Mouse (Mus musculus): Measurements from ENCODE around the gene Cby1. TPM values are rescaled to one million over a fixed set of nuclear protein-coding genes. Genes with fewer than 3 reads are reported as not detected.
A peak's percentile ranks its signal among the peaks of the same experiment; 100 is the strongest.
"Not testable (repeated sequence)": the region's sequence is repeated elsewhere in the genome, so short reads cannot be mapped to it uniquely, and the experiment has no call there.

Cby1 gene
- total RNA-seq, 1 experiment from 2014 or later: 22.0 TPM

DNA sequence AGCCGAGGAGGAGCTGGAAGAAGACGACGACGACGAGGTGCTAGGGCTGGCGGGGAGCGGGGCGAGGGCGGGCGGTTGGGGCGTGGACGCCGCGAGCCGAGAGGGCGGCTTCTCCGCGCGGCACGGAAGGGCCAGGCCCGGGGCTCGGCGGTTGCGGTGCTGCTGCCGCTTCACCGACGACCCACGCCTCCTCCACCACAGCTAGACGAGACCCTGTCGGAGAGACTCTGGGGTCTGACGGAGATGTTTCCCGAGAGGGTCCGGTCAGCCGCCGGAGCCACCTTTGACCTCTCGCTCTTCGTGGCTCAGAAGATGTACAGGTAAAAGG, 11.9 kb downstream of the Cby1 start:
- no peak for ATAC-seq (ENCODE audit: extremely low read depth, insufficient number of reproducible peaks, low FRiP score, poor library complexity, severe bottlenecking)

DNA sequence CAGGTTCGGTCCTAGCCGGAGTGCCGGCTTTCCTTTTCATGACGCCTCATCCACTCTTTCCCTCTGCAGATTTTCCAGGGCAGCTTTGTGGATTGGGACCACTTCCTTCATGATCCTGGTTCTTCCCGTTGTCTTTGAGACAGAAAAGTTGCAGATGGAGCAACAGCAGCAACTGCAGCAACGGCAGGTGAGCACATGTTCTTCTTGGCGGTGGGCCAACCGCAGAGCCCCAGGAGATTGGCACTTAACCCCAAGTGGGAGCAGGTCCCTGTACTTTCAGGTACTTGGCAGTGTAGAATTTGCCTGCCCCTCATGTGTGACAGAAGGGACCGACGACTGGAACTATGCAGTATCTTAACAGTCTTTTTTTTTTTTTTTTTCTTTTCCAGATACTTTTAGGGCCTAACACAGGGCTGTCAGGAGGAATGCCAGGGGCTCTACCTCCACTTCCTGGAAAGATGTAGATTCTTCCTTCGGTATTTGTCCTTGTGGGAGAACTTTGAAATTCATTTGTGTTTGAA, 12.9 kb downstream of the Cby1 start:
- not testable (repeated sequence) for ATAC-seq (ENCODE audit: extremely low read depth, insufficient number of reproducible peaks, low FRiP score, poor library complexity, severe bottlenecking)

DNA sequence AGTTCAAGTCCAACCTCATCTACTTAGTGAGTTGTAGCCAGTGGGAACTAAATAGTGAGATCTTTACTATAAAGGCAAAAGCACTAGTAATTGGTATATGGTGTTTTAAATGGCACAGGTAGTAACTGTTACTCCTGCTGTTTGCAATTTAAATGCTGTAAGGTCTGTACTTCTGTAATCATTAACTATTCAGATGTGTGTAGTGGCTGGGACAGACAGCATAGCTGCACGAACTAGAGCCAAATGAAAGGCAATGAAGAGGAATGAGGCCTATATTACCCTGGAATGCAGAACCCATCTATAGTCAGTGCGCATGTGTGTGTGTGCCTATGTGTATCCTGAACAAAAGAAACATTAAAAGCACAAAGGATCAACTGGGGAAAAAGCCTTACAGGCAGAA, 18.9 kb downstream of the Cby1 start:
- no peak for ATAC-seq (ENCODE audit: extremely low read depth, insufficient number of reproducible peaks, low FRiP score, poor library complexity, severe bottlenecking)

DNA sequence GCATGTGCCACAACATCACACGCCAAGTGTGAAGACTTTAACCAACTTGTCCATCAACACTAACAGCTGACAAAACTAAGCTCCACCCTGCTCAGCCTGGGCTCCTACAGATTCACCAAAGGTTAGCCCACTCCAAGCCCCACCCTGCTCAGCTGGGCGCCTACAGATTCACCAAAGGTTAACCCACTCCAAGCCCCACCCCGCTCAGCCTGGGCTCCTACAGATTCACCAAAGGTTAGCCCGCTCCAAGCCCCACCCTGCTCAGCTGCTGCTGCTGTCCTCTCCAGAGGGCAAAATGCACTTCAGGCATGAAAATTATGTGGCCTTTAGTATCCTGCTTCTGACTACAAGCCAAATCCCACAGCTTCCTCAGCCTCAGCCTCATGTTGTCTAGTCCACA, 23.0 kb downstream of the Cby1 start:
- no peak for ATAC-seq (ENCODE audit: extremely low read depth, insufficient number of reproducible peaks, low FRiP score, poor library complexity, severe bottlenecking)

DNA sequence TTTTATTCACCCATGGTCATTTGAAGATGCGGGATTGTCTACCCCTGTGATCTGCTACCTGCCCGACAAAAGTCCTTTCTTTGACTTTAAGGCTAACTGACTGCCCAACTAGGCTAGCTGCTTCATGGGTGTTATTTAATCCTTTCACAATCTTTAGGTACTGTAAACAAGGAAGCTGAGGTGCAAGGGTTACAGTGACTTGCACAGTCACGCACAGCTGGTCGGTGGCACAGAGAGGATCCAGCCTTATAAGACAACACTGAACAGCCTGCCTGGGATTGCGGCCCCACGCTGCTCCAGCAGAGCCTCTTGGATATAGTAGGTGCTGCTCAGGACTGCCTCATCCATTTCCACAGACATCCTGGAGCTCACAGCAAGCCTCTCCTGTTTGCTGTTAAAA, 24.1 kb downstream of the Cby1 start:
- ATAC-seq (ENCODE audit: extremely low read depth, insufficient number of reproducible peaks, low FRiP score, poor library complexity, severe bottlenecking): peak; percentile 36; the same call in 1 of the 2 replicates

DNA sequence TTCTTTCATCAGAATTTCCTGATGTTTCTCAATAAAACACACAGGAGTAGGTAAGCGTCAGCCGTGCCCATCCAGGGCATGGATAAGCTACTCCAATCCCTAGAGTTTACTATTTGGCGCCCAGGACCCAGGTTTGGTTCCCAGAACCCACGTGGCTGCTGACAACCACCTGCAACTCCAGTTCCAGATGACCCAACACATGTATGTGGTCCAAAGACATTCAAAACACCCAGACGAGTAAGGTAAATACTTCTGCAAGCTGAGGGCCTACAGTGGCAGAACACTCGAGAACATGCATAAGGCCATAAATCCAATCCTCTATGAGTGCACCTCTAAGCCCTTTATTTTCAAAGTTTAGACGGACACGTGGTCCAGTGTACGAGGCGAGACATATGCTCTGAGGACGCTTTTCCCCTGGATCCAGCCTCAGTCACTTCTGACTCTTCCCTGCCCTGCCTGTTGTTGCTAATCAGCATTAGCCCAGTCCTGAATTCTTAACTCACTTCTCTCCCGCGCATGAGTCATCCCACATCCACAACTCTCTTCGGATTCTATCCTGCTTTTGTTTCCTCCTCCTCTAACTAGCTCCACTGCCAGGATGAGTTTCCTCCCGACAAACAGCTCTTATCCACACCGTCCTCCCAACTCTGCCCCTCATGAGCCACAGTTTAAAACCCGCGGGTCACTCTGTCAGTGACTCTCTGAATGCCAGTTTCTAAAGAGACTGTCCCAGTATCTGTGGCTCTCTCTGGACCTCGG, 24.9 kb downstream of the Cby1 start:
- ATAC-seq (ENCODE audit: extremely low read depth, insufficient number of reproducible peaks, low FRiP score, poor library complexity, severe bottlenecking): no peak

DNA sequence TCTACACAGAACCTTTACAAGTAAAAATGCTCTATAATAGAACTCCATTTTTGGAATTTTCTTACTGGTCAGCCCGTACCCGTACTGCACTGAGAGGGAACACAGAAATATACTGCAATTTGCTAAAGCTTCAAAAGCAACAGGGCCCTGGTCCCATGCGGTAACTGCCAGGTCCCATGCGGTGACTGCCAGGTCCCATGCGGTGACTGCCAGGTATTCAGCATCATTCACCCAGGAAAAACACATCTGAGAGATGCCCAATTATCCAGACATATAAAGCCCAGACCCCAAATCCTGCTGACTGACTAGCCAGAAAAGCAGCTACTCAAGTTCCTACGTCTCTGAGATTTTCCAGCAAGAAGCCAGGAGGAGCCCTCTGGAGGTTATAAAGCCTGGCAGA, 25.6 kb downstream of the Cby1 start:
- no peak for ATAC-seq (ENCODE audit: extremely low read depth, insufficient number of reproducible peaks, low FRiP score, poor library complexity, severe bottlenecking)

DNA sequence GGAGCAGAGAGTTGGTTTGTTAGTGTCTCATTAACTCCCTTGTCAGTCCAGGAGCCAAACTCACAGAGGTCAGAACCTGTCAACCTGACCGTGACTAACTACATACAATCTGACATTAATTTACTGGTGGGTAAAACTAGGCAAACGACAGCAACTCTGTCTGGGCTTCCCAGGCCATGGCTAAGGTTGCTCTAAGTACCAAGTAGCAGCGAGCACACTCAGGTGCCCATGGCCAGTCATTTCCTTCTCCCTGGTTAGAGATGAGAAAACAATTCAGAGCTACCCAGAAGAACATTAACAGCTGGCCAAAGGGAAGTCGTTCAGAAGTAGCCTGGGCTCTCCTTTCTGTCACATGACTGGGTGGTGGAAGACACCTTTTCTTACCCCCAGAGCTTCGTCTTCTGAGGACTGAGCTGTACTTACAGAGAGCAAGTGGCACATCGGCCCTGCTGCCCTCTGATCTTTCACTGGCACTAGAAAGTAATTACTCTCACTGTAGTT, 26.2 kb downstream of the Cby1 start:
- no peak for ATAC-seq (ENCODE audit: extremely low read depth, insufficient number of reproducible peaks, low FRiP score, poor library complexity, severe bottlenecking)

DNA sequence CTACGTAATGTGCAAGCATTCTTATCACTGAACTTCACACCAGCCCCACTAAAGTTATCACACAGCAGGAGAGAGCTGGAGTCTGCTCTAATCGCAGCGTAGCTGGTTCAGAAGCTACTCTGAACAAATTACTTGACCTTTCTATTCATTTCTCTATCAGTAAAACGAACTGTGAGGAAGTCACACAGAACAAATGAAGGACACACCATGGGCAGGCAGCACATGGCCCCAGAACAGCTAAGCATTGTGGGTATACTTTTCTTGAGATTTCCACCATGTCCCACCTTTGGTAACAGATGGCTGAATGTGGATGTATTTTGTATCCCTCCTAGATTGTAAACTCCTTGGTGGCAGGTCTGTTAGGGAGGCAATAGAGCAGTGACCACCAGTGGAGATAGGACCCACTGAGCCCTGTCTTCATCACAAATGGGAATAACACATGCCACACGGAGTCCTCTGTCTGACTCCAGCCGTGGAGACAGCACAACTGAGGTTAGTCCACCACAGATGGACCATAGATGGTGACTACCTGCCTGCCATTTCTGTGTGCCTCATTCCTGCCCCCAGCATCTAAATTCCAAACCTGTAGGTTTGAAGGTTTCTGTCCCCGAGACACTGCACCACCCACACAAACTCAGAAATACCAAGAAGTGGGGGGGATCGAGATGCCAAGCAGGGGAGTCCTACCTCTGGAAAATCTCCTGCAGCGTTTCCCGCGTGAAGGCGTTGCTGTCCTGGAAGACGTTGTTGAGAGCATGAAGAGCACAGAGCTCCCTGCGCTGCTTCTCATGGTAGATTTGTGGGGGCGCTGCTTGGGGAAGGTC, 27.3 kb downstream of the Cby1 start:
- no peak for ATAC-seq (ENCODE audit: extremely low read depth, insufficient number of reproducible peaks, low FRiP score, poor library complexity, severe bottlenecking)

DNA sequence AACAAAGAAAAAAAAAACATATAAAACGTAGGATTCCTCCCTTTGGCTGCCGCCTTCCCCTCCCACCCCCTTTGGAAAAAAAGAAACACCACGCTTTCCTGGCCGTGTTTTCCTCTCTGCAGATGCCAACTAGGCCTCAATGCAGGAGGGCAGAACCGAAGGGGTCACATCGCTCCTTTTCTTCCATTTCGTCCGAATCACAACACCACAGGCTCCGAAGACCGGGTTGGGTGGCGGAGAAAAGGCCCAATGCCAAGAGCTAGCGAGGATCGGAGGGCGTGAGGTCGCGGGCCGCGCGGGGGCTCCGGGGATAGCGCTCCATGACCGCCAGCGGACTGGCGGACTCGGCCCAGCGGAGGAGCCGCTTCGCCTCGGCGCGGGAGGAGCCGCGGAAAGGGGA, 28.2 kb downstream of the Cby1 start:
- no peak for ATAC-seq (ENCODE audit: extremely low read depth, insufficient number of reproducible peaks, low FRiP score, poor library complexity, severe bottlenecking)

DNA sequence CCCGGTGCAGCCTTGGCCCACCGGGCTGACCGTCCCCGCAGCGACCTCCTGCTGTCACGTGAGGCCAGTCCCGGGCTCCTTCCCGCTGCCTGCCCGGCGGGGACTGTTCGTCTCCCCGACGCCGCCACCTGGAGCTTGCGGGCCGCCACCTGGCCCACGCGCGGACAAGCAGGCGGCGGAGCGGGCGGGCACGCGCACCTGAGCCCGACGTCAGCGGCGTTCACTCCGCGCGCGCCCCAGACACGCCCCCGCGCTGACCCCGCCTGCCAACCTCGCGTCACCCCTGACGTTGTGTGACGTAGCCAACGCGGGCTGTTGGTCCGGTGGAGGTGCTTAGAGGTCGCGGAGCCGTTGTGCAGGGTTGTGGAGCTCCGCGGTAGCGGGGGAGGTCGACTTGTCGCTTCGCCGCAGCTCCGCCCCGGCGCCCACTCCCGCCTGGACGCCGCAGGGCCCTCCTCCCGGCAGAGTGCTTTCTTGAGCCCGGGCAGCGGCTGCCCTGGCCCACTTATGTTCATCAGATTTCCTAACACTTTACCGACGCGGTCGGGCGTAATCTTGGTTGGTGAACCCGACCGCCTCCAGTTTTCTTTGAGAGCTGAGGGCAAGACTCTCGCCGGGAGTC, 28.8 kb downstream of the Cby1 start, which contains the start of gene Josd1:
Josd1 (minus strand) TSS at position 274 of the 622 bp plus-strand sequence.
- peak; percentile 65 for ATAC-seq (ENCODE audit: extremely low read depth, insufficient number of reproducible peaks, low FRiP score, poor library complexity, severe bottlenecking)

DNA sequence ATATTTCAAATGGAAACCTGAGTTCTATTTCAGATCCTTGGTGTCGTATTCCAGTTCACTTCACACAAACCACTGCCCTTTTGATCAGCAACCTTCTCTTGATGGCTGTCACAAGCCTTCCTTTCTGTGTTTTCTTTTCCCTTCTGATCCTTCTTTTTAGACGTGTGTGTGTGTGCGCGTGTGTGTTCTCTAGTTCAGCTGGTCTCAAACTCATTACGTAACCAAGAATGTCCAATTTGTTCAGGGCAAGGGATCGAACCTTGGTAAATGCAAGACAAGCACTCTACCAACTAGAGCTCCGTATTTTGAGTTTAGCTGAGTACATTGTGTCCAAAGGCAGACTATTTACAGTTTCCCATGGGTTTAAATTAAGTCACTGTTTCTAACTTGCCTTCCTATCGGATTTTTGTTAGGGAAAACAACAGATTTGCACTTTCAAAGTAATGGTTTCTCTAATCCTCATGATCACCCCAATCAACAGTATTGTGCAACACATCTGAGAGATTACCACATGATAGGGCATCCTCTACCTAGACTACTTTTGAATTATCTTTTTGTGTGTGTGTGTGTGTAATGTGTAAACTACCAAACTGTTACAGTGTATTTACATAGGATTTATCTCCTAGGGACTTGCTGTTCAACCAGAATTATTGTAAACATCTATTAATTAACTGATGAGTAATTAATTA, 29.4 kb downstream of the Cby1 start:
- no peak for ATAC-seq (ENCODE audit: extremely low read depth, insufficient number of reproducible peaks, low FRiP score, poor library complexity, severe bottlenecking)

DNA sequence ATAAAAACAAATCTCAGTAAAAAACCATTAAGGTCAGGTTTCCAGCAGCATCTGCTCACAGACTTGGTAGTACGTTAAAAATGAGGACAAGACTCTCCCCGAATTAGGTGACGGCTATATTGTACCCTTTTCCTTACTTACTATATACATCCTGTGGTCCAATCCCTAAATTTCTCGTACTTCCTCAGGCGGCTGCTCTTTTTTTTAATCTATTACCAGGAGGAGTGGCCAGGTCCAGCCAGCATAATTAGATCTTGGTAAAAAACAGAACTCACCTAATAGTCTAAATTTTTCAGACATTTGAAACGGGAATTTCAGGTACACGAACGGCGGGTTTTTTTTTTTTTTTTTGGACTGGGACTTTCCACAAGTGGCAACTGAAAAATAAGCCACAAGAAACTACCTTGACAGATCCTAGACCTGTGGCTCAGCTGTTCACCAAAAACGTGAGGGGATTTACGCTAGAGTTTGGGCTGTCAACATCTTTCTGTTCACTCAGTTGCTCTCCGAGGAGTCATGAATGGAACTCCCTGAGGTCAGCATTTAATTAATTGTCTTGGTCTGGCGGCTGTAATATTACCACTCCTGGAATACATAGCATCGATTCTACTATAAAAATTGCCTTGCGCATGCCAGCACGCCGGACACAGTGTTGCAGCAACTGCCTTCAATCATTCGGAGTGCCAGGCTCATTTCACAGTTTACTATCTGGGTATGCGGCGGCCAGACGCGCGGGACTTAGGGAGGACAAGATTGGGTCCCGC, 30.8 kb downstream of the Cby1 start:
- no peak for ATAC-seq (ENCODE audit: extremely low read depth, insufficient number of reproducible peaks, low FRiP score, poor library complexity, severe bottlenecking)

DNA sequence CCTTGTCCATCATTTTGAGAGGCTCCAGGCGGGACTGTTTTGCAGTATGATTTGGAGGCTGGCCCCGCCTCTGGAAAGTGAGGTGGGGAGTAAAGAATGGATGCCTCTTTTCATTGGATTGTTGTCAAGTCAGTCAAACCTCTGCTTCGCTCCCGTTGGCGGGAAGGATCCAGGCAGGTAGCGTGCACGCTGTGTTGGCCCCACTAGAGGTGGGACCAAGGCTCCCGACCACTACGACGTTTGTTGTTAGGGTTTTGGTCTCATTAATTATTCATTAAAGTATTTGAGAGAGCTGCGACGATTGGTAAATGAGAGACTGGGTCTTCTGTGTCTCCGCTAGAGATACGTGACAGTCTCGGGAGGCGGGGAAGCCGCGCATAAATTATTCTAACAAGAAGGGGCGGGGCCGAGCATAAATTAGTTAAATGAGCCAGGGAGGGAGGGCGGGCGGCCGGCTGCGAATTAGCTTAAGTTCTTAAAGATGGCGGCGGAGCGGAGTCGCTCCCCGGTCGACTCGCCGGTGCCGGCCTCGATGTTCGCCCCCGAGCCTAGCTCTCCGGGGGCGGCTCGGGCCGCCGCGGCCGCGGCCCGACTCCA, 31.5 kb downstream of the Cby1 start, which contains the start of gene Gtpbp1:
Gtpbp1 (plus strand) TSS at position 420 of the 597 bp plus-strand sequence.
- ATAC-seq (ENCODE audit: extremely low read depth, insufficient number of reproducible peaks, low FRiP score, poor library complexity, severe bottlenecking): peak; percentile 79

DNA sequence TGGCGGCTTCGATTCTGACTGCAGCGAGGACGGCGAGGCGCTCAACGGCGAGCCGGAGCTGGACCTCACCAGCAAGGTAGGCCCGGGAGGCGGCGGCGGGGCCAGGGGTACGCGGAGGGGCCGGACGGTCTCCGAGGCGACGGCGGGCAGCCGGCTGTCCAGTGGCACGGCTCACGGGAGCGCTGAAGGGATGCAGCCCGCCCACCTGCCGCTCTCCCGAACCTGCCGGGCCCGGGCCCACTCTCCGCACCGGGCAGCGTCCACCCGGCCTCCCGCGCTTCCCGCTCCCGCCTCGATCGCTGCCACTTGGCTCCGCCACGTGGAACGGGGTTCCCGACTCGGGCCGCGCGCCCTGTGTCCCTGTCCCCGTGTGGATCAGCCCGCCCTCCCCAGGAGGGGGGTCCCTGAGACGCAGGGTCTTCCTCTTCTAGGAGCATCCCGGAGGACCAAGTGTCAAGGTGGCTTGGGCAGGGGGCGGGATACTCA, 32.1 kb downstream of the Cby1 start:
- no peak for ATAC-seq (ENCODE audit: extremely low read depth, insufficient number of reproducible peaks, low FRiP score, poor library complexity, severe bottlenecking)

DNA sequence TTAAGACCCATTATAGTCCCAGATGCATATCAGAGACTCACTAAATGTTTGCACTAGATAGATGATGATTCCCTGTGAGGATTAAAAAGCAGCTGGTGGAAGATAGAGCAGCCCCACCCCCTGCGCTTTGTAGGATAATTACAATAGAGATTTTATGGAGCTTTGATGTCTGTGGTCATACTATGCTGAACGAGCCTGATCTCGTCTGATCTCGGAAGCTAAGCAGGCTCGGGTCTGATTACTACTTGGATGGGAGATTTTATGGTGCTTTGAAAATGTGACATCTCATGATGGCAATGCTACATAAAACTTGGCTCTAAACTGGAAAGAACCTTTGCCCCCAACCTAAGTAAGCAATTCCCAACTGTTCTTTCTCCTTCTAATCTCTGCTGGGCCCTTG, 33.3 kb downstream of the Cby1 start:
- ATAC-seq (ENCODE audit: extremely low read depth, insufficient number of reproducible peaks, low FRiP score, poor library complexity, severe bottlenecking): no peak

DNA sequence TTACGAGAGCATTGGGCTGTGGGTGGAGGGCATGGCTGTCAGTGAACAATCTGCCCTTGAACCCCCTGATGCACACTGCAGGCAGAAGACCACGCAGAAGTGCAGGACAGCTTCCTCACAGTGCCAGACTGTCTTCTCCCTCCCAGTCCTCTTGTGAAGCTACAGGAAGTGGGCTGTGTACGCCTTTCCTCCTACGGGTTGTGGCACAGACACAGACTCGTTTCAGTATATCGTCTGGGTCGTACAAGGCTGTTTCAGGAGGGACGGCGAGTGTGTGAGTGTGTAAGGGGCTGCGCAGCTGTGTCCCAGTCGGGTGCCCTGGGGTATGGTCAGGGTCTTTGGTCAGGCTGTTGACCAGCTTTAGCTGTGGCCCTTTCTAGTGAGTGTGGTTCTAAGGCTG, 34.7 kb downstream of the Cby1 start:
- no peak for ATAC-seq (ENCODE audit: extremely low read depth, insufficient number of reproducible peaks, low FRiP score, poor library complexity, severe bottlenecking)

DNA sequence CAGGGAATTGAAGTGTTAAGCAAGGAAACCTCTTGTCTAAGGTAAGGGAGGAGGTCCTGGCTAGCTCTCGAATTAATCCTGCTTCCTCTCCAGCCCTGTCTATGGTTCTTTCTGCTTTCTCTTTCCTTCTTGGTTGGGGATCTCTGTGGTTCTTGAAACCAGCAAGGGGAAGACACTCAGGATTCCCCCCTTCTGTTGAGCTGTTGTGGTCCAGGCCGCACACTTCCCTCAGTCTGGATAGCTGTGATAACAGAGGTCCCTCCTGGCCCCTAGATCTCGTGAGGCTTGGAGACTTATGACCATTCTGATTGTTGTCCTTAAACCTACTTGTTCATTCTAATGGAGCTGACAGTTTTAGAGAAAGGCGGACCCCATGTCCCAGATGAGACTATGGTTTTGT, 35.5 kb downstream of the Cby1 start:
- no peak for ATAC-seq (ENCODE audit: extremely low read depth, insufficient number of reproducible peaks, low FRiP score, poor library complexity, severe bottlenecking)
